Mouse (Mus musculus) cerebellum, adult 8-10 months (tissue): ENCODE results near the gene Tlx2.

Source experiments
- DNase-seq: peaks from one replicate; pipeline ENCODE4 v3.0.0; 2022

The Tlx2 gene

DNA sequence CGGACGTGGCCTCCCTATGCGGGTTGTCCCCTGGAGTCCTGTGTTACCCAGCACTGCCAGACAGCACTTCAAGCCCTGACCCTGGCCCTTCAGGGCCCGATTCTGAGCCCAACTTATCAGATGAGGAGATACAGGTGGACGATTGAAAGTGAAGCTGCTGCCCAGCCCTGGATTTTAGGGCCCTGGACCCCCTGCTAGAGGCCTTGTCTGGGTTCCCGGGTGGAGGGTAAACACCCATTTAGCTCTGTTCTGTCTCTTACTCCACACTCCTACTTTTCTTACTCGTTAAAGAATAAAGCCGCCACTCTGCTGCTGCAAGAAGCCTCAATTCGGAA lies 17.8 kb upstream of the Tlx2 start:
- DNase-seq, result no peak

- no peak for DNase-seq
Measured at GRCm38 (mm10) chr6:83087205-83087925, 17.3 kb upstream of the Tlx2 start.

DNA sequence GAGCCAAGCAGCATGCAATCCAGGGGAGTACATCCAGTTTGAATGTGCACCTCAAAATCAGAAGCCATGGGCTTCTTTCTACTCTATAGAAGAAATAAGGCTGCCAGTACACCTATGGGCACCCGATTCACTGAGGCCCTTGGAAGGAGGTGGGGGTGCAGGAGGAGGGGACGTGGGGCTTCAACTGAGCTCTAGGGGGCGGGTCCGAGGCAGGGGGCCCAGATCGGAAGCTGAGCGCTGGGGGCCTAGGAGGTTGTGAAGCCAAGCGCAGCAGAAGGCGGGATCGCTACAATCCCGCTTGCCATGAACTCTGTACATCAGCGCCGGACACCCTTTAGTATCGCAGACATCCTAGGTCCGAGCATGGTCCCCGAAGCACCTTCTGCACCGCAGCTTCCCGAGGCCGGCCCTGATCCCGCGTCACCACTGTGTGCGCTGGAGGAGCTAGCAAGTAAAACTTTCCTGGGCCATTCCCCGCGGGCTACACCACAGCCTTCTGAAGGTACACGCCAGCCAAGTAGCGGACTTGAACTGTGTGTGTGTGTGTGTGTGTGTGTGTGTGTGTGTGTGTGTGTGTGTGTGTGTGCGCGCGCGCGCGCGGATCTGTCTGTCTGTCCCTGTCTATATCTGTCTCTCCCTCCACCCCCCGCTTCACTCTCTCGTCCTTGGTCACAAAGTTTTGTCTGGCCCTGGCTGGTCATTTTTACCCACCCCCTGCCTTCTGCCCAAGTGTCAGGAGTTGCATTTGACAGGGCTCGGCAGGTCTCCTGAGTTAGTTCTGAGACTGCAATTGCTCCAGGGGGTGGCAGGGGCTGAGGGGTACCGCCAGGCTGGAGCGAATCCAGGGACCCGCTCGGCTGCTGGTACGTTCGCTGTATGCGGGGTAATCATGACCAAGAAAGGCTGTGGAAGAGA lies 16.3 kb upstream of the Tlx2 start, which contains the start of gene Lbx2:
Gene Lbx2 (plus strand): TSS at position 247 of the 915 bp plus-strand sequence.
- no peak for DNase-seq

GRCm38 (mm10) chr6:83084477-83084876 lies 14.4 kb upstream of the Tlx2 start:
- no peak for DNase-seq

DNA sequence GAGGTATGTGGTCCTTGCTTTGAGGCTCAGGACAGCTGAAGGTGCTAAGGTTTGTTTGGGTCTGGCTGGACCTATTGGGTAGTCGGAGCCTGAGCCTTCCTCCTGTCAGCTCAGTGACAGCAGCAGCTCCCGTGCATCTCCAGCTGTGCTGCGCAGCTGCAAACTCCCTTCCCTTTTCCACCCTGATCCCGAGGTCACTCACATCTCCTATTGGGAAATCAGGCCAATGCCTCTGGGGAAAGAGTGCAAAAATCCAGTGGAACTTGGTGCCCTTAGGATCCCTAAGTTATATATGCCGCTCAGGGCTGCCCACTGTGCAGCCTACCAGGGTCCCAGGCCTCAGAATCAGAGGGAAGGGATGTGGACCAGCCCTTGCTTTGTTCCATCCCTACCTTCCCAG lies 13.4 kb upstream of the Tlx2 start:
- DNase-seq, result no peak

GRCm38 (mm10) chr6:83080210-83080609 lies 10.1 kb upstream of the Tlx2 start:
- DNase-seq, result no peak

DNA sequence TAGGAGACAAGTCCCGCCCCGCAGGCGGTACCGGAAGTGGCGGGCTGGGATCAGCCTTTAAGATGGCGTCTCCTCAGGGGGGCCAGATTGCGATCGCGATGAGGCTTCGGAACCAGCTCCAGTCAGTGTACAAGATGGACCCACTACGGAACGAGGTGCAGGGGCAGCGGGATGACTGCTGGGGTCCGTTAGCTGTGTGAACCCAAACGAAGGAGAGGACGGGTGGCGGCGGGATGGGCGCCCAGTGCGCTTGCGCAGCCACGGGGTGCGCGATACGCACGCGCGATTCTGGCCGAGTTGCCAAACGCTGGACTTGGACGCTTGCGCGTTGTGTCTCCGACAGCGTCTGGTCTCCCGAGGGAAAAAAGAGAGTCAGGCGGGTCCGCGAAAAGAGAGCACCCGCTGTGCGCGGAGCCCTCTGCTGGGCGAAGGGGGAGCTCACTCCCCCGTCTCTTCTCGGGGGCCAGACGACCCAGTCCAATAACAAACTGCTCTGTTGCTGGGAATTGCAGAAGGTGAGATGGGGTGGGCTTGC lies 8.3 kb upstream of the Tlx2 start:
- peak; percentile 100 for DNase-seq

GRCm38 (mm10) chr6:83077630-83078323 lies 7.7 kb upstream of the Tlx2 start, which contains the start of gene Pcgf1:
Gene Pcgf1, plus strand, starts transcription at chr6:83077869.
- no peak for DNase-seq

- no peak for DNase-seq
Measured at GRCm38 (mm10) chr6:83074979-83075378, 4.9 kb upstream of the Tlx2 start.

- peak; percentile 30 for DNase-seq
Measured at GRCm38 (mm10) chr6:83071220-83071619, 1.1 kb upstream of the Tlx2 start.

GRCm38 (mm10) chr6:83070311-83071219 lies 472 bp upstream of the Tlx2 start:
- DNase-seq, result peak; percentile 50

GRCm38 (mm10) chr6:83069488-83070246 lies 426 bp downstream of the Tlx2 start:
- peak; percentile 28 for DNase-seq

DNA sequence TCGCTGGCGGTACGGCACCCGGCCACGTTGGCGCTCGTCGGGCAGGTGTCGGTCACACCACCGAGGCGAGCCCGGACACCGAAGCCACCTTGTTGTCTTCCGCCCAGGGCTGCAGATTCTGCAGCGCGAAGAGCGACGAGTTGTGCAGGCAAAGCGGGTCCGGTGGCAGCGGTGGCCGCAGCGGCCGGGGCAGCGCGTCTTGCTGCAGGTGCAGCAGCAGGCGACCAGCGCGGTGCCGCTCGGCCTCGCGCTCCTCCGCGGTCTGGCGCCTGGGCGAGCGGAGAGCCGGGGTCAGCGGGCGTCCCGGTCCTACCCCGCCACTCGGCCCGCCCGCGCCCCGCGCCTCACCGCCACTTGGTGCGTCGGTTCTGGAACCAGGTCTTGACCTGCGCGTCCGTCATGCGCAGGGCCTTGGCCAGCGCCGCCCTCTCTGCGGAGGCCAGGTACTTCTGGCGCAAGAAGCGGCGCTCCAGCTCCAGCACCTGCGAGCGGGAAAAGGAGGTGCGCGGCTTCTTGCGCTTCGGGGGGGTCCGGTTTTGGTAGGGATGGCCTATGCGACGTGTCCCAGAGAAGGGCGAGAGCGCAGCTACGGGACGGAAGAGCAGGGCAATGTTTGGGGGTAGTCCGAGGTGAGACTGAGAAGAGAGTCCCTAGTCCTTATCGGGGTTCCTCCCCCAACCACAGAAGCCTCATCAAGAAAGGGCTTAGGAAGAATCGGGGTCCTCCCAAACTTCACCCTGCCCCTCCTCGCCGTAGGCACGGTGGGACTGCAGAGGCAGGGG lies 1.2 kb downstream of the Tlx2 start:
- DNase-seq, result no peak

- no peak for DNase-seq
Measured at GRCm38 (mm10) chr6:83068221-83068620, 1.9 kb downstream of the Tlx2 start.

DNA sequence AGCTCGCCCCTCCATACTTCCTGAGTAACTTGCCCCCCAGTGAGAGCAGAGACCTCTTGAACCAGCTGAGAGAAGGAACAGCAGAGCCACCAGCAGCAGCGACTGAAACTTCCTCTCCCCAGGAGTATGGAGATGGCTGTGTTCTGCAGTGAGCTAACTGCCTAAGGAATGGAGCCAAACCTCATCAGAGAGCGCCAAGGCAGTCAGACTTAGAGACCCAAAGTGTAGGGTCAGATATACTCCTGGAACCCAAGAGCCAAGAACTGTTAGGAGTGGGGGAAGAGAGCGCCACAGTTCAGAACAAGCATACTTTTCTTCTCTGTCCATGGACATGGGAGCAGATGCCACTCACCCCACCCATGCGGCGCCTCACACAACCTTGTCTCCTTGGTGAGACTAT lies 3.7 kb downstream of the Tlx2 start:
- no peak for DNase-seq

DNA sequence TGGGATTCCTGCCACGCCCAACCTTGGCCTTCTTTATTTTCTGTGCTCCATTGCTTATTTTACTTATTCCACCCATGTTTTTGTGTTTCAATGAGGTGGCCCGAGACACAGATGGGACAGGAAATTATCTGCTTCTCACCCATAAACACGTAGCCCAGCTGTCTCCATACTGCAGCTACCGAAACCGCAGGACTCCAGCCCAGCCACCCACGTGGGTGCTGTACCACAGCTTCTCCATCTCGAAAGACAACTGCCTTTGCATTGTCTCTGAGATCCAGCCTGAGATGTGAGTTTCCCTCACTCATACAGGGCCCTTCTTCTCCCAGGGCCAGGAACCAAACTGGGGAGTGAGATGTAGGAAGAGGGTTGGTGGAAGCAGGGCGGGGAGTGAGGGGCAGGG lies 4.1 kb downstream of the Tlx2 start:
- no peak for DNase-seq

DNA sequence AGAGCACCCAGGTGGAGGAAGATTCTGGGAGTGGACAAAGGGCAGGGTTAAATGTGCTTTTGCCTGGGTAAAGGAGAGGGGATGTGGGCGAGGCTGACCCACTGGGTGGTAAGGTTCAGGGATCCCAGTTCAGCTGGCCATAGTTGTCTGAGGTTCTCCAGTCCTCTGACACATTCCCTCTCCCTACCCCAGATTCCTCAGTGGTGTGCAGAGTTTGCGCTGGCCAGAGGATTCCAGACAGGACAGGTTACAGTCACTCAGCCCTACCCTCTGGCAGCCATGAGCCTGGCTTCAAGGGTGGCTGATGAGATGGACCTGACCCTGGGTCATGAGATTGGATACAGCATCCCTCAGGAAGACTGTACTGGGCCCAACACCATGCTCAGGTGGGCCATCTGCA lies 11.4 kb downstream of the Tlx2 start:
- no peak for DNase-seq

DNA sequence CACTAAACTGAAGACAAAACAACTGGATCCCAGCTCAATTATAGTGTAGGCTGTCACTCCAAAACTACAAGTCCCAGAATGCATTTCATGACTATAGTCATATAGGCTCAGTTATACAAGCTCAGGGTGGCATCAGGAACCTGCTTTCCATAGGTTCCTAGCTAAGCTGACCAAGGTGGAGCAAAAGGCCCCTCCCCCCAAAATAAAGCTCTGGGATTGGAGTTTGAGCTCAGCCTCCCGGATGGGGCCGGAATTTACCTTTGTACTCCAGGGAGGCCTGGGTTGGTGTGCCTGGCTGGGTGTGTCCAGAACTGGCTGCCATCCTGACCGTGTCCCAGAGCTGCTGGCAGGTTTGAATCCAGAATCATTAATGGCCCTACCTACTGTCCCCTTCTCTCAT lies 12.3 kb downstream of the Tlx2 start, which contains the start of gene Dqx1:
Gene Dqx1 (plus strand): TSS at position 55 of the 400 bp plus-strand sequence.
- DNase-seq, result peak; percentile 24

DNA sequence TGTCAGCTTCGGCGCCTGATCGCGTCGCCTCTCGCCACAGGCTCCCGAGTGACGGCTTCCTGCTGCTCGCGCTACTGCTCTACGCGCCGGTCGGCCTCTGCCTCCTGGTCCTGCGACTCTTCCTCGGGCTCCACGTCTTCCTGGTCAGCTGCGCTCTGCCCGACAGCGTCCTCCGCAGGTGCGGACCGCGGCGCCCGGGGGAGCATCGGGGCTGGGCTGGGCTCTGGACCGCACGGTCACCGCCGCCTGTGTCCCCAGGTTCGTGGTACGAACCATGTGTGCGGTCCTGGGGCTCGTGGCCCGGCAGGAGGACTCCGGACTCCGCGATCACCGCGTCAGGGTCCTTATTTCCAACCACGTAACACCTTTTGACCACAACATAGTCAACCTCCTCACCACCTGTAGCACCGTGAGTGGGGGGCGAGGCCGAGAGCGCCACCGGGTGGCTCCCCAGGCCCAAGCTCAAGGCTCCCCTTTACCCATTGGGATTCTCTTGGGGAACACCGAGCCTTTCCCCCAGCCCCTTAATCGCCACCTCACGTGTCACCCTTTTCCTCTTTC lies 15.1 kb downstream of the Tlx2 start, which contains the start of gene Htra2:
Gene Htra2 (minus strand): TSS at position 403 of the 561 bp plus-strand sequence.
- DNase-seq, result no peak
